Mouse (Mus musculus) forebrain, postnatal 0 days (tissue): ENCODE data around the gene Zfp683. TPM values are rescaled to one million over a fixed set of nuclear protein-coding genes. Genes with fewer than 3 reads are reported as not detected.
A peak's percentile ranks its signal among the peaks of the same experiment; 100 is the strongest.

Experiments
- ATAC-seq: fragments of 200-750 bp; cut with Nextera tagmentation; 2 replicates; pipeline ENCODE4 v1.8.0; 2017; ENCODE audit warnings: mild to moderate bottlenecking, moderate library complexity
- DNase-seq: peaks from one replicate; pipeline ENCODE4 v3.0.0-alpha.2; 2015
- H3K27ac ChIP-seq: fragments of 300-500 bp; sonication (generic); 2 replicates; pipeline ENCODE4 v1.5.1; 2014; ENCODE audit warnings: low read depth, mild to moderate bottlenecking, antibody characterized with exemption, low read length, moderate library complexity, mixed read lengths
- H3K27me3 ChIP-seq: fragments of 300-500 bp; sonication (generic); 2 replicates; pipeline ENCODE4 v1.6.1; 2014; ENCODE audit warnings: mild to moderate bottlenecking, low read length, mixed read lengths; ENCODE audit not compliant: insufficient read depth
- H3K36me3 ChIP-seq: fragments of 300-500 bp; sonication (generic); 2 replicates; pipeline ENCODE4 v1.6.1; 2014; ENCODE audit warnings: mild to moderate bottlenecking, moderate library complexity; ENCODE audit not compliant: insufficient read depth
- H3K4me1 ChIP-seq: fragments of 300-500 bp; sonication (generic); 2 replicates; pipeline ENCODE4 v1.6.1; 2014; ENCODE audit warnings: antibody characterized with exemption; ENCODE audit not compliant: insufficient read depth
- H3K4me2 ChIP-seq: fragments of 300-500 bp; sonication (generic); 2 replicates; pipeline ENCODE4 v1.6.1; 2014; ENCODE audit warnings: low read depth, mild to moderate bottlenecking, moderate library complexity
- H3K4me3 ChIP-seq: fragments of 300-500 bp; sonication (generic); 2 replicates; pipeline ENCODE4 v1.5.1; 2014; ENCODE audit warnings: low read depth, low read length, mixed read lengths
- H3K9ac ChIP-seq: fragments of 300-500 bp; sonication (generic); 2 replicates; pipeline ENCODE4 v1.6.1; 2014; ENCODE audit warnings: mild to moderate bottlenecking
- H3K9me3 ChIP-seq: fragments of 300-500 bp; sonication (generic); 2 replicates; pipeline ENCODE4 v1.6.1; 2016; ENCODE audit warnings: low read length
- CTCF ChIP-seq: sonication (generic); IDR thresholded peaks from 2 replicates; pipeline ENCODE4 v1.5.1; 2016; ENCODE audit warnings: antibody characterized with exemption, control low read depth, low read depth
- WGBS: fragments of 180-500 bp; shearing (Covaris S2); extraction: QIAGEN DNeasy Blood & Tissue Kit; methylation state at CpG from one replicate; pipeline ENCODE4 v1.1.7; 2014; 5-methylcytosine and 5-hydroxymethylcytosine counted together
- polyA plus RNA-seq: library from polyadenylated mRNA; unstranded; fragments of >200 nt; fragmentation: Nextera tagmentation; extraction: Ambion mirVana; gene quantifications from 2 replicates; pipeline ENCODE4 v1.2.1, GENCODE M21; 2015
- total RNA-seq: library from RNA; depleted of rRNA; stranded (reverse); fragments of >200 nt; gene quantifications from 2 replicates; pipeline ENCODE4 v1.2.3, GENCODE M21; 2014

Zfp683 gene
- total and polyA plus RNA-seq, 2 experiments from 2014 or later: not detected

DNA sequence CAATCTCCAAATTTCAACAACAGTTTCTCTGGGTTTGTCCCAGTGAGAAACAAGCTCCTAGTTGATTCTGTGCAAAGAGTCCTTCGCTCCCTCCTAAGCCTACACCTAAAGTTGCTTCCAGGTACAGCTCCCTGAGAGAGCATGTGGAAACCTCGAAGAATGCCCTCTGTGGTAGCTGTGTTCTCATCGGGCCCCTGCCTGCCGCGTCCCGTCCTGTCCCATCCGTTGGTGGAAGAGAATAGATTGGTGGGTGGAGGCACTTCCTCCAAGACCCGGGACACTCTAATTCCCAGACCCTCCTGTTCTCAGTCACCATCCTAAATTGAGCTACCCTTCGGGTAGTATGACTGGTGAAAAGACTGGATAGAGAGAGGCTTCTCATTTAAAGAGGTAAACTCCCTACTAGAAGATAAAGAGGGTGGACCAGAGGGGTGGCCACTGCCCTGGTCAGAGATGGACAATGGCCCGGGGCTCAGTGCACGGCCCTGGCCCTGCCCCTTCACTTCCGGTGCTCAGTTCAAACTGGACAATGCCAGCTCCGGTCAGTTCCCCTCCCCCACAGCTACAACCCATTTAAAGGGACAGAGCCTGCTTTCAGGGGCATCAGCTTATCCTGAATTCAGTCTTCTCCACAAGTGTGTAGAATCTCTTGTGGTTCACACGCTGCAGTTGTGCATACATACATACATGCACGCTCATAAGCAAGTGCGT is 33.8 kb upstream of the Zfp683 start:
- no peak overlapping the region for H3K27ac ChIP-seq
- 3% methylated on average over 16 of the region's 16 CpGs for WGBS
- H3K27me3 ChIP-seq: peaks cover 27% of the 10 kb centered on the region
- H3K9ac ChIP-seq: no peak overlapping the region
- no peak for TF ChIP-seq CTCF
- peak overlapping the region; percentile 29 for H3K4me2 ChIP-seq
- H3K4me1 ChIP-seq: no peaks in the 10 kb centered on the region; the same call in none of the 2 replicates
- ATAC-seq (no peak; the same call in 1 of the 2 replicates), DNase-seq (peak; percentile 16)
- no peaks in the 10 kb centered on the region for H3K9me3 ChIP-seq
- H3K4me3 ChIP-seq: no peak overlapping the region; the same call in 1 of the 2 replicates
- H3K36me3 ChIP-seq: no peaks in the 10 kb centered on the region

- Histone ChIP-seq H3K9me3 (no peaks in the 10 kb centered on the region), H3K27ac (no peak overlapping the region), H3K4me1 (no peaks in the 10 kb centered on the region; the same call in none of the 2 replicates), H3K9ac (no peak overlapping the region), H3K36me3 (no peaks in the 10 kb centered on the region), H3K4me3 (no peak overlapping the region), H3K27me3 (peaks cover 27% of the 10 kb centered on the region), H3K4me2 (no peak overlapping the region)
- ATAC-seq (no peak), DNase-seq (no peak)
- TF ChIP-seq CTCF: no peak
- WGBS: 4% methylated on average over 11 of the region's 11 CpGs
Measured at GRCm38 (mm10) chr4:134020621-134021020, 33.0 kb upstream of the Zfp683 start.

DNA sequence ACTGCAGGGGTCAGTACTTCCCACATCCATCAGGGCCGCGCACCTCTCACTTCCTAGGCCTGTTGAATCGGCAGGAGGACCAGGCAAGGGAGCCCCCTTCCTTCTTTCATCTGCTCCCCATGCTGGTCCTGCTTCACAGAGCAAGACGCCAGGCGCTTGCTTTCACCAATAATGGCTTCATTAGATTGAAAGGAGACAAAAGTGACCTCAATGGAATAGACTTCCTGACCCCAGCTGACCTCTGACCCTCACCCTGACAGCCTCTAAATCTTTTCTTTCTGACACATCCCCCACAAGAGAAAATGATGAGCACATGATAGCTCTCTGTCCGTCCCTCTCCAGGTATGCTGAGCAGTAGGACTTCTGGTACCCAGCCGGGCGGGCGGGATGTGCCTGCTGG is 27.8 kb upstream of the Zfp683 start:
- Histone ChIP-seq H3K36me3 (no peaks in the 10 kb centered on the region), H3K4me3 (no peak overlapping the region), H3K27ac (no peak overlapping the region), H3K4me2 (no peak overlapping the region), H3K9me3 (no peaks in the 10 kb centered on the region), H3K4me1 (no peaks in the 10 kb centered on the region), H3K27me3 (no peaks in the 10 kb centered on the region; the same call in 1 of the 2 replicates), H3K9ac (no peak overlapping the region)
- no peak for TF ChIP-seq CTCF
- WGBS: 29% methylated on average over 9 of the region's 9 CpGs
- DNase-seq (no peak), ATAC-seq (no peak)

GRCm38 (mm10) chr4:134035953-134036352 is 17.7 kb upstream of the Zfp683 start:
- Histone ChIP-seq H3K36me3 (no peaks in the 10 kb centered on the region), H3K27me3 (no peaks in the 10 kb centered on the region), H3K4me3 (no peak overlapping the region), H3K9me3 (no peaks in the 10 kb centered on the region), H3K9ac (no peak overlapping the region; the same call in 1 of the 2 replicates), H3K4me2 (peak overlapping the region; percentile 30; the same call in 1 of the 2 replicates), H3K27ac (no peak overlapping the region), H3K4me1 (no peaks in the 10 kb centered on the region)
- 3% methylated on average over 16 of the region's 16 CpGs for WGBS
- ATAC-seq: peak; percentile 78
- peak; percentile 88 for DNase-seq
- peak; percentile 91 for TF ChIP-seq CTCF

GRCm38 (mm10) chr4:134041317-134042123 is 12.1 kb upstream of the Zfp683 start:
- ATAC-seq (no peak), DNase-seq (no peak)
- no peaks in the 10 kb centered on the region for H3K27me3 ChIP-seq
- no peaks in the 10 kb centered on the region for H3K9me3 ChIP-seq
- no peak overlapping the region for H3K4me2 ChIP-seq
- H3K9ac ChIP-seq: no peak overlapping the region
- no peak overlapping the region for H3K27ac ChIP-seq
- WGBS: 51% methylated on average over 9 of the region's 9 CpGs
- no peak overlapping the region for H3K4me3 ChIP-seq
- H3K4me1 ChIP-seq: no peaks in the 10 kb centered on the region
- TF ChIP-seq CTCF: no peak
- H3K36me3 ChIP-seq: no peaks in the 10 kb centered on the region

GRCm38 (mm10) chr4:134043041-134043440 is 10.6 kb upstream of the Zfp683 start:
- Histone ChIP-seq H3K4me3 (no peak overlapping the region), H3K9me3 (no peaks in the 10 kb centered on the region), H3K9ac (no peak overlapping the region), H3K4me1 (no peaks in the 10 kb centered on the region), H3K27ac (no peak overlapping the region), H3K27me3 (no peaks in the 10 kb centered on the region), H3K36me3 (no peaks in the 10 kb centered on the region), H3K4me2 (no peak overlapping the region)
- no peak for ATAC-seq
- TF ChIP-seq CTCF: no peak
- 58% methylated on average over 2 of the region's 2 CpGs for WGBS
- DNase-seq: no peak

- no peaks in the 10 kb centered on the region for H3K9me3 ChIP-seq
- H3K27ac ChIP-seq: no peak overlapping the region
- WGBS: 85% methylated on average over 5 of the region's 5 CpGs
- no peaks in the 10 kb centered on the region for H3K4me1 ChIP-seq
- TF ChIP-seq CTCF: no peak
- no peaks in the 10 kb centered on the region for H3K36me3 ChIP-seq
- no peak for DNase-seq
- no peak overlapping the region for H3K4me2 ChIP-seq
- no peak for ATAC-seq
- no peak overlapping the region for H3K4me3 ChIP-seq
- H3K27me3 ChIP-seq: no peaks in the 10 kb centered on the region
- no peak overlapping the region for H3K9ac ChIP-seq
Measured at GRCm38 (mm10) chr4:134047648-134048047, 6.0 kb upstream of the Zfp683 start.
